Comparison of ENCODE assay signal across 11 mouse cellular contexts in the genomic region with DNA sequence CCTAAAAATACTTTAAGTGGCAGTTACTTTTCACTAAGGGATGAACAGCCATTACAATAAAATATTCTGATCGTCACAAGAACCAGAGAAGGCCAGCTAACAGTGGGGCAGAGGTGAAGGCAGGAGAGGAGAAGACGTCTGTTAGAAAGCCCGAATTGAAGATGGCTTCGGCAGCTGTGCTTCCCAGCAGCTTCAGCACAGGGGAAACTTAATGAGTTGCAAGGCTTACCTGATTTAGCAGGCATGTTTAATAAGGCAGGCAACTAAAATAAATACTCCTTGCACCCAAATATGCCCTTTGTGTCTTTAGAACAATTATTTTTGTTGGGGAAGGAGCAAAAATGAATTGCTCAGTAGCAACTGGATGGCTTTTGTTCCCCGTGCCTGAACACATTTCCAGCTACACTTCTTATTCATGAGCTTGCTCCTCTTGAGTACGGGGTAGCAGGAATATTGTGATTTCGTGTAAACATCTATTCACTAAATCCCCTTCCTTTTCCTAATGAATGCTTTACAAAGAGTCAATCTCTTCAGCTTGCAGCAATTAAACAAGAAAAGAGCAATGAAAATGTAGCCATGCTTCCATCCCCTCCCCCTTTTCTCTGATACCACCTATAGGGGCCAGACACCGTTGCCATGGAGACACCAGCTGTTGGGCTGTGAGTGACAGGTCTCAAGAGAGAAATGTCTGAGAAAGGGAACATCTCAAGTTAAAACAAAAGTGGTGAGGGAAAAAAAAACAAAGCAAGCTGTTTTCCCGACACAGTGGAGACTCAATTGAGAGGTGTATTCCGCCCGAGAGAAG.
DNase-seq lines count a peak whose midpoint lies in the region; ATAC-seq and TF ChIP-seq lines count a peak whose summit lies in the region.
"Had no signal": no experiment of that assay in that cellular context is flagged by ENCODE, and none has a peak within 500 bp of the region (broad histone marks: within the 10 kb centered on the region; RNA-seq: fewer than 3 reads in every experiment).

No protein-coding gene starts in this region.

- TF ChIP-seq CTCF in gastrocnemius, adult 2 months (IDR thresholded peaks at IDR 0.05) = no peak

- peak overlapping the region; percentile 19 for H3K4me3 ChIP-seq in forebrain, embryonic 13.5 days
- H3K4me3 ChIP-seq in limb, embryonic 12.5 days (replicated peaks) = no peak overlapping the region
- H3K4me3 ChIP-seq in gastrocnemius, adult 2 months = no peak overlapping the region

- H3K4me2 ChIP-seq in forebrain, embryonic 13.5 days = peak overlapping the region; percentile 53
- H3K4me2 ChIP-seq in limb, embryonic 12.5 days = peak overlapping the region; percentile 18; the same call in 1 of the 2 replicates

- peaks cover 53% of the 10 kb centered on the region for H3K27me3 ChIP-seq in forebrain, embryonic 13.5 days
- no peaks in the 10 kb centered on the region for H3K27me3 ChIP-seq in limb, embryonic 12.5 days

- H3K36me3 ChIP-seq in forebrain, embryonic 13.5 days (ENCODE audit: poor library complexity, severe bottlenecking) = no peaks in the 10 kb centered on the region
- H3K36me3 ChIP-seq in limb, embryonic 12.5 days = no peaks in the 10 kb centered on the region

- H3K9me3 ChIP-seq in forebrain, embryonic 13.5 days (replicated peaks) = no peaks in the 10 kb centered on the region
- H3K9me3 ChIP-seq in limb, embryonic 12.5 days = no peaks in the 10 kb centered on the region

- WGBS in forebrain, embryonic 13.5 days = 2% methylated on average over 11 of the region's 11 CpGs
- 23% methylated on average over 11 of the region's 11 CpGs for WGBS in limb, embryonic 12.5 days

- no peak for ATAC-seq in frontal cortex, adult (ENCODE audit: low TSS enrichment)
- ATAC-seq in forebrain, embryonic 13.5 days = peak; percentile 96
- ATAC-seq in limb, embryonic 12.5 days (ENCODE audit: insufficient number of reproducible peaks, insufficient read depth, low FRiP score, low TSS enrichment, low read depth) = no peak

- intact Hi-C loops in gastrocnemius, adult 2 months (cut with DNase I) = no loop called here

- peak; percentile 39 to 51 for DNase-seq in frontal cortex, postnatal 36 days (ENCODE audit: low spot score in 2 of 2)
- DNase-seq in right cerebral cortex, postnatal 10 days (ENCODE audit: low spot score in 2 of 2) = peak; percentile 69 to 84
- DNase-seq in gastrocnemius, adult 2 months = no peak
- no peak for DNase-seq in kidney, postnatal 10 days
- DNase-seq in gastrocnemius, adult 8-10 months (ENCODE audit: low spot score in 2 of 2) = no peak
- DNase-seq: B cell, adult 2 months; liver; thymus, postnatal 14 days had no signal

- H3K9ac ChIP-seq in forebrain, embryonic 13.5 days = peak overlapping the region; percentile 46; the same call in 1 of the 2 replicates
- no peak overlapping the region for H3K9ac ChIP-seq in limb, embryonic 12.5 days (replicated peaks)

- peak overlapping the region; percentile 97 for H3K27ac ChIP-seq in forebrain, embryonic 13.5 days
- H3K27ac ChIP-seq in limb, embryonic 12.5 days = no peak overlapping the region
- H3K27ac ChIP-seq in gastrocnemius, adult 2 months = no peak overlapping the region

- peaks cover 22% of the 10 kb centered on the region for H3K4me1 ChIP-seq in forebrain, embryonic 13.5 days
- H3K4me1 ChIP-seq in limb, embryonic 12.5 days (replicated peaks) = peaks cover 6% of the 10 kb centered on the region; the same call in 1 of the 2 replicates

Comparison
In these comparisons a context has a peak if more than half of its experiments do, and no peak if none do; other contexts are left out.
1. DNase-seq: peak in frontal cortex, postnatal 36 days (2 of 2) and right cerebral cortex, postnatal 10 days (2 of 2); none in gastrocnemius, adult 2 months (single experiment), kidney, postnatal 10 days (single experiment) and gastrocnemius, adult 8-10 months (0 of 2).